Mouse (Mus musculus): Measurements from ENCODE around the gene Erap1. TPM values are rescaled to one million over a fixed set of nuclear protein-coding genes. Genes with fewer than 3 reads are reported as not detected.
A peak's percentile ranks its signal among the peaks of the same experiment; 100 is the strongest.
"Not testable (repeated sequence)": the region's sequence is repeated elsewhere in the genome, so short reads cannot be mapped to it uniquely, and the experiment has no call there.

Erap1 gene
- polyA plus RNA-seq, 2 experiments = 6.9 to 17.6 TPM

GRCm38 (mm10) chr13:74632327-74632726 is 7.0 kb upstream of the Erap1 start:
- Histone ChIP-seq H3K4me3 (ENCODE audit: insufficient read depth in 1 of 2, low read depth in 2 of 2, low read length in 2 of 2) (no peak overlapping the region), H3K9ac (replicated peaks) (no peak overlapping the region), H3K9me3 (ENCODE audit: control insufficient read depth, low read length) (no peaks in the 10 kb centered on the region), H3K36me3 (replicated peaks; ENCODE audit: control insufficient read depth, insufficient read depth, low read depth) (no peaks in the 10 kb centered on the region), H3K4me2 (ENCODE audit: low read depth) (no peak overlapping the region), H3K27ac (no peak overlapping the region), H3K27me3 (ENCODE audit: control insufficient read depth, insufficient read depth, low read length) (no peaks in the 10 kb centered on the region), H3K4me1 (replicated peaks; ENCODE audit: control insufficient read depth in 2 of 2, insufficient read depth in 2 of 2, low read length in 1 of 2) (no peaks in the 10 kb centered on the region)
- no peak for TF ChIP-seq EP300 (IDR thresholded peaks at IDR 0.05; ENCODE audit: low read depth)
- TF ChIP-seq CTCF (IDR thresholded peaks at IDR 0.05; ENCODE audit: low read depth) = no peak
- 40% methylated on average over 1 of the region's 1 CpGs for WGBS (ENCODE audit: insufficient replicate concordance)
- no peak for DNase-seq (ENCODE audit: low read depth in 3 of 3, low spot score in 3 of 3)
- ATAC-seq (ENCODE audit: insufficient read depth) = no peak

GRCm38 (mm10) chr13:74632857-74633256 is 6.5 kb upstream of the Erap1 start:
- Histone ChIP-seq H3K27me3 (ENCODE audit: control insufficient read depth, insufficient read depth, low read length) (no peaks in the 10 kb centered on the region), H3K4me2 (ENCODE audit: low read depth) (no peak overlapping the region), H3K36me3 (replicated peaks; ENCODE audit: control insufficient read depth, insufficient read depth, low read depth) (no peaks in the 10 kb centered on the region), H3K9me3 (ENCODE audit: control insufficient read depth, low read length) (no peaks in the 10 kb centered on the region), H3K9ac (replicated peaks) (no peak overlapping the region), H3K27ac (no peak overlapping the region), H3K4me3 (ENCODE audit: insufficient read depth in 1 of 2, low read depth in 2 of 2, low read length in 2 of 2) (no peak overlapping the region), H3K4me1 (replicated peaks; ENCODE audit: control insufficient read depth in 2 of 2, insufficient read depth in 2 of 2, low read length in 1 of 2) (no peaks in the 10 kb centered on the region)
- TF ChIP-seq CTCF (IDR thresholded peaks at IDR 0.05; ENCODE audit: low read depth) = no peak
- TF ChIP-seq EP300 (IDR thresholded peaks at IDR 0.05; ENCODE audit: low read depth) = no peak
- DNase-seq (ENCODE audit: low read depth in 3 of 3, low spot score in 3 of 3) (no peak), ATAC-seq (ENCODE audit: insufficient read depth) (no peak)
- WGBS (ENCODE audit: insufficient replicate concordance) = 51% methylated on average over 3 of the region's 3 CpGs

GRCm38 (mm10) chr13:74639712-74640522 is 549 bp downstream of the Erap1 start:
- WGBS (ENCODE audit: insufficient replicate concordance) = under 1% methylated on average over 49 of the region's 49 CpGs
- no peaks in the 10 kb centered on the region for H3K4me1 ChIP-seq (replicated peaks; ENCODE audit: control insufficient read depth in 2 of 2, insufficient read depth in 2 of 2, low read length in 1 of 2)
- H3K4me3 ChIP-seq (ENCODE audit: insufficient read depth in 1 of 2, low read depth in 2 of 2, low read length in 2 of 2) = peak overlapping the region; percentile 86 to 99
- peak overlapping the region; percentile 96 for H3K9ac ChIP-seq (replicated peaks)
- H3K27me3 ChIP-seq (ENCODE audit: control insufficient read depth, insufficient read depth, low read length) = no peaks in the 10 kb centered on the region
- no peaks in the 10 kb centered on the region for H3K36me3 ChIP-seq (replicated peaks; ENCODE audit: control insufficient read depth, insufficient read depth, low read depth)
- peak overlapping the region; percentile 90 for H3K4me2 ChIP-seq (ENCODE audit: low read depth)
- ATAC-seq (ENCODE audit: insufficient read depth) (peak; percentile 82), DNase-seq (ENCODE audit: low read depth in 3 of 3, low spot score in 3 of 3) (peak; percentile 48 to 68 (median 50))
- no peaks in the 10 kb centered on the region for H3K9me3 ChIP-seq (ENCODE audit: control insufficient read depth, low read length)
- TF ChIP-seq CTCF (IDR thresholded peaks at IDR 0.05; ENCODE audit: low read depth) (no peak), EP300 (IDR thresholded peaks at IDR 0.05; ENCODE audit: low read depth) (no peak)
- H3K27ac ChIP-seq = peak overlapping the region; percentile 83

GRCm38 (mm10) chr13:74640523-74640920 is 1.2 kb downstream of the Erap1 start:
- H3K27me3 ChIP-seq (ENCODE audit: control insufficient read depth, insufficient read depth, low read length); H3K9ac ChIP-seq (replicated peaks); H3K9me3 ChIP-seq (ENCODE audit: control insufficient read depth, low read length); H3K27ac ChIP-seq; H3K36me3 ChIP-seq (replicated peaks; ENCODE audit: control insufficient read depth, insufficient read depth, low read depth); ATAC-seq (ENCODE audit: insufficient read depth); H3K4me1 ChIP-seq (replicated peaks; ENCODE audit: control insufficient read depth in 2 of 2, insufficient read depth in 2 of 2, low read length in 1 of 2); DNase-seq (ENCODE audit: low read depth in 3 of 3, low spot score in 3 of 3): not testable (repeated sequence)
- 43% methylated on average over 3 of the region's 3 CpGs for WGBS (ENCODE audit: insufficient replicate concordance)
- peak overlapping the region; percentile 86 to 99; a peak in 3 of 4 replicates for H3K4me3 ChIP-seq (ENCODE audit: insufficient read depth in 1 of 2, low read depth in 2 of 2, low read length in 2 of 2)
- H3K4me2 ChIP-seq (ENCODE audit: low read depth) = peak overlapping the region; percentile 90

GRCm38 (mm10) chr13:74695497-74696193 is 56.3 kb downstream of the Erap1 start:
- peaks cover 12% of the 10 kb centered on the region for H3K36me3 ChIP-seq (replicated peaks; ENCODE audit: control insufficient read depth, insufficient read depth, low read depth)
- no peak overlapping the region for H3K4me2 ChIP-seq (ENCODE audit: low read depth)
- 84% methylated on average over 5 of the region's 5 CpGs for WGBS (ENCODE audit: insufficient replicate concordance)
- no peak overlapping the region for H3K4me3 ChIP-seq (ENCODE audit: insufficient read depth in 1 of 2, low read depth in 2 of 2, low read length in 2 of 2)
- TF ChIP-seq CTCF (IDR thresholded peaks at IDR 0.05; ENCODE audit: low read depth) (no peak), EP300 (IDR thresholded peaks at IDR 0.05; ENCODE audit: low read depth) (no peak)
- no peaks in the 10 kb centered on the region for H3K27me3 ChIP-seq (ENCODE audit: control insufficient read depth, insufficient read depth, low read length)
- no peak overlapping the region for H3K27ac ChIP-seq
- no peaks in the 10 kb centered on the region for H3K9me3 ChIP-seq (ENCODE audit: control insufficient read depth, low read length)
- H3K9ac ChIP-seq (replicated peaks) = no peak overlapping the region
- no peaks in the 10 kb centered on the region for H3K4me1 ChIP-seq (replicated peaks; ENCODE audit: control insufficient read depth in 2 of 2, insufficient read depth in 2 of 2, low read length in 1 of 2)
- ATAC-seq (ENCODE audit: insufficient read depth) (no peak), DNase-seq (ENCODE audit: low read depth in 3 of 3, low spot score in 3 of 3) (no peak)

Data from liver, embryonic 14.5 days (tissue).